Mouse (Mus musculus) intestine, postnatal 0 days (tissue): Measurements from ENCODE around the gene Wdr63. TPM values are rescaled to one million over a fixed set of nuclear protein-coding genes. Genes with fewer than 3 reads are reported as not detected.

Source experiments
- ATAC-seq: fragments of 200-750 bp; cut with Nextera tagmentation; 2 replicates; pipeline ENCODE4 v1.8.0; 2017; ENCODE audit warnings: mild to moderate bottlenecking, moderate TSS enrichment, moderate library complexity
- H3K27ac ChIP-seq: fragments of 300-500 bp; sonication (generic); 2 replicates; pipeline ENCODE4 v1.5.1; 2014; ENCODE audit warnings: mild to moderate bottlenecking, low read depth, low read length, moderate library complexity
- H3K27me3 ChIP-seq: fragments of 300-500 bp; sonication (generic); replicated peaks from 2 replicates; pipeline ENCODE4 v1.6.1; 2014; ENCODE audit warnings: low read length, mixed read lengths; ENCODE audit not compliant: control insufficient read depth, insufficient read depth
- H3K36me3 ChIP-seq: fragments of 300-500 bp; sonication (generic); 2 replicates; pipeline ENCODE4 v1.6.1; 2014; ENCODE audit warnings: mild to moderate bottlenecking, moderate library complexity; ENCODE audit not compliant: control insufficient read depth, insufficient read depth
- H3K4me1 ChIP-seq: fragments of 300-500 bp; sonication (generic); replicated peaks from 2 replicates; pipeline ENCODE4 v1.6.1; 2014; ENCODE audit warnings: antibody characterized with exemption, low read length, mixed read lengths; ENCODE audit not compliant: control insufficient read depth, insufficient read depth
- H3K4me2 ChIP-seq: fragments of 300-500 bp; sonication (generic); replicated peaks from 2 replicates; pipeline ENCODE4 v1.6.1; 2014; ENCODE audit warnings: low read depth, mild to moderate bottlenecking, moderate library complexity
- H3K4me3 ChIP-seq: fragments of 300-500 bp; sonication (generic); 2 replicates; pipeline ENCODE4 v1.5.1; 2014; ENCODE audit warnings: low read depth, low read length
- H3K9ac ChIP-seq: fragments of 300-500 bp; sonication (generic); 2 replicates; pipeline ENCODE4 v1.6.1; 2014; ENCODE audit warnings: mild to moderate bottlenecking, low read depth, low read length
- H3K9me3 ChIP-seq: fragments of 300-500 bp; sonication (generic); 2 replicates; pipeline ENCODE4 v1.6.1; 2016; ENCODE audit warnings: mixed run types; ENCODE audit not compliant: control insufficient read depth
- CTCF ChIP-seq: sonication (generic); IDR thresholded peaks from 2 replicates; pipeline ENCODE4 v1.5.1; 2016; ENCODE audit warnings: low read depth, mild to moderate bottlenecking, control low read depth, antibody characterized with exemption, moderate library complexity
- WGBS: fragments of 180-500 bp; shearing (Covaris S2); extraction: QIAGEN DNeasy Blood & Tissue Kit; methylation state at CpG from one replicate; pipeline ENCODE4 v1.1.7; 2014; 5-methylcytosine and 5-hydroxymethylcytosine counted together
- polyA plus RNA-seq: library from polyadenylated mRNA; unstranded; fragments of >200 nt; fragmentation: Nextera tagmentation; extraction: Ambion mirVana; gene quantifications from 2 replicates; pipeline ENCODE4 v1.2.1, GENCODE M21; 2015

Wdr63 gene
- 0.89 and 1.0 TPM in 2 replicates for polyA plus RNA-seq

- H3K27me3 ChIP-seq: 0 out of 2 replicates have a peak, but pooled peaks cover 7% of the 10 kb centered on the region
- H3K9ac ChIP-seq: no peak within 1 kb of the TSS
Measured at GRCm38 (mm10) chr3:146107921-146108571, at the start of gene Wdr63. Gene Wdr63, minus strand, starts transcription at chr3:146108130.

GRCm38 (mm10) chr3:146156811-146157210 lies 48.9 kb upstream of the Wdr63 start:
- no peak for TF ChIP-seq CTCF
- no peak overlapping the region for H3K9ac ChIP-seq
- ATAC-seq: no peak
- H3K27ac ChIP-seq: no peak overlapping the region
- H3K4me3 ChIP-seq: no peak overlapping the region
- H3K4me1 ChIP-seq: peaks cover 6% of the 10 kb centered on the region; the same call in 1 of the 2 replicates
- WGBS: 79% methylated on average over 2 of the region's 2 CpGs
- no peak overlapping the region for H3K4me2 ChIP-seq
- H3K27me3 ChIP-seq: no peaks in the 10 kb centered on the region
- H3K9me3 ChIP-seq: no peaks in the 10 kb centered on the region
- H3K36me3 ChIP-seq: no peaks in the 10 kb centered on the region

More at GRCm38 (mm10) chr3:146107921-146108571, at the start of gene Wdr63:
- Histone ChIP-seq H3K4me1 (no peaks in the 10 kb centered on the region), H3K4me2 (peak within 1 kb of the TSS; percentile 66), H3K27ac (no peak within 1 kb of the TSS), H3K36me3 (no peaks in the 10 kb centered on the region), H3K9me3 (0 out of 2 replicates have a peak, but pooled peaks cover 5% of the 10 kb centered on the region), H3K4me3 (peak within 1 kb of the TSS; percentile 31)
- 14% methylated on average over 18 of the region's 18 CpGs for WGBS
- peak; percentile 91 for ATAC-seq
- no peak for TF ChIP-seq CTCF

- TF ChIP-seq CTCF: no peak
- no peak overlapping the region for H3K9ac ChIP-seq
- H3K27ac ChIP-seq: peak overlapping the region; percentile 80
- ATAC-seq: peak; percentile 66
- H3K4me2 ChIP-seq: no peak overlapping the region
- peaks cover 6% of the 10 kb centered on the region; the same call in 1 of the 2 replicates for H3K4me1 ChIP-seq
- no peaks in the 10 kb centered on the region for H3K36me3 ChIP-seq
- 38% methylated on average over 13 of the region's 13 CpGs for WGBS
- H3K4me3 ChIP-seq: no peak overlapping the region
- no peaks in the 10 kb centered on the region for H3K27me3 ChIP-seq
- no peaks in the 10 kb centered on the region for H3K9me3 ChIP-seq
Measured at GRCm38 (mm10) chr3:146155628-146156576, 48.0 kb upstream of the Wdr63 start.

GRCm38 (mm10) chr3:146153862-146154611 lies 46.1 kb upstream of the Wdr63 start:
- H3K9me3 ChIP-seq: no peaks in the 10 kb centered on the region
- no peak overlapping the region for H3K27ac ChIP-seq
- H3K4me1 ChIP-seq: peaks cover 6% of the 10 kb centered on the region; the same call in 1 of the 2 replicates
- no peak overlapping the region for H3K4me3 ChIP-seq
- 52% methylated on average over 12 of the region's 12 CpGs for WGBS
- TF ChIP-seq CTCF: no peak
- H3K9ac ChIP-seq: no peak overlapping the region
- H3K27me3 ChIP-seq: no peaks in the 10 kb centered on the region
- H3K36me3 ChIP-seq: no peaks in the 10 kb centered on the region
- no peak overlapping the region for H3K4me2 ChIP-seq
- ATAC-seq: no peak

- ATAC-seq: no peak
- no peak for TF ChIP-seq CTCF
- WGBS: 88% methylated on average over 2 of the region's 2 CpGs
- Histone ChIP-seq H3K4me2 (no peak overlapping the region), H3K36me3 (no peaks in the 10 kb centered on the region), H3K27me3 (no peaks in the 10 kb centered on the region), H3K9me3 (no peaks in the 10 kb centered on the region), H3K4me3 (no peak overlapping the region), H3K9ac (no peak overlapping the region), H3K27ac (no peak overlapping the region), H3K4me1 (peaks cover 6% of the 10 kb centered on the region; the same call in 1 of the 2 replicates)
Measured at GRCm38 (mm10) chr3:146152913-146153312, 45.0 kb upstream of the Wdr63 start.
